Mouse (Mus musculus) spleen, adult 2 months (tissue): Measurements from ENCODE around the gene Gm10964. TPM values are rescaled to one million over a fixed set of nuclear protein-coding genes. Genes with fewer than 3 reads are reported as not detected.

Experiments
- DNase-seq, 2 experiments: peaks; one replicate each; pipeline versions ENCODE4 v3.0.0 to v3.0.0-alpha.2; 2012 to 2021; ENCODE audit warnings: low spot score in 2 of 2, low read depth in 1 of 2
- H3K27ac ChIP-seq: fragments of 200-500 bp; 2 replicates; pipeline ENCODE4 v1.5.1; 2012; ENCODE audit warnings: low read length, inconsistent platforms; ENCODE audit not compliant: insufficient read depth
- H3K27me3 ChIP-seq: fragments of 200-500 bp; 2 replicates; pipeline ENCODE4 v1.6.1; 2012; ENCODE audit warnings: mild to moderate bottlenecking, moderate library complexity, low read length, inconsistent platforms; ENCODE audit not compliant: control insufficient read depth, insufficient read depth
- H3K36me3 ChIP-seq: fragments of 200-500 bp; 2 replicates; pipeline ENCODE4 v1.6.1; 2012; ENCODE audit warnings: mild to moderate bottlenecking, low read length, inconsistent platforms; ENCODE audit not compliant: control insufficient read depth, insufficient read depth
- H3K4me1 ChIP-seq: fragments of 200-500 bp; 2 replicates; pipeline ENCODE4 v1.6.1; 2011; ENCODE audit warnings: inconsistent platforms; ENCODE audit not compliant: control insufficient read depth, insufficient read depth, insufficient read length
- H3K4me3 ChIP-seq: fragments of 200-500 bp; 2 replicates; pipeline ENCODE4 v1.5.1; 2011; ENCODE audit warnings: mild to moderate bottlenecking, inconsistent platforms; ENCODE audit not compliant: insufficient read depth, insufficient read length; ENCODE audit errors: extremely low read depth
- CTCF ChIP-seq: fragments of 200-500 bp; IDR thresholded peaks from 2 replicates; pipeline ENCODE4 v1.5.1; 2011; ENCODE audit warnings: mild to moderate bottlenecking, inconsistent platforms; ENCODE audit not compliant: insufficient read depth, insufficient read length, insufficient replicate concordance; ENCODE audit errors: extremely low read depth
- POLR2A ChIP-seq: fragments of 200-500 bp; IDR thresholded peaks from 2 replicates; pipeline ENCODE4 v1.6.1; 2011; ENCODE audit warnings: low read depth, low read length, inconsistent platforms
- WGBS: fragments of 180-500 bp; shearing (Covaris S2); methylation state at CpG from one replicate; pipeline ENCODE4 v1.1.7; 2018; 5-methylcytosine and 5-hydroxymethylcytosine counted together
- polyA plus RNA-seq: library from polyadenylated mRNA; depleted of rRNA; stranded (reverse); fragments of >200 nt; gene quantifications from 2 replicates; pipeline ENCODE4 v1.2.3, GENCODE M21; 2012

The Gm10964 gene
- polyA plus RNA-seq, 1 experiment = not detected

DNA sequence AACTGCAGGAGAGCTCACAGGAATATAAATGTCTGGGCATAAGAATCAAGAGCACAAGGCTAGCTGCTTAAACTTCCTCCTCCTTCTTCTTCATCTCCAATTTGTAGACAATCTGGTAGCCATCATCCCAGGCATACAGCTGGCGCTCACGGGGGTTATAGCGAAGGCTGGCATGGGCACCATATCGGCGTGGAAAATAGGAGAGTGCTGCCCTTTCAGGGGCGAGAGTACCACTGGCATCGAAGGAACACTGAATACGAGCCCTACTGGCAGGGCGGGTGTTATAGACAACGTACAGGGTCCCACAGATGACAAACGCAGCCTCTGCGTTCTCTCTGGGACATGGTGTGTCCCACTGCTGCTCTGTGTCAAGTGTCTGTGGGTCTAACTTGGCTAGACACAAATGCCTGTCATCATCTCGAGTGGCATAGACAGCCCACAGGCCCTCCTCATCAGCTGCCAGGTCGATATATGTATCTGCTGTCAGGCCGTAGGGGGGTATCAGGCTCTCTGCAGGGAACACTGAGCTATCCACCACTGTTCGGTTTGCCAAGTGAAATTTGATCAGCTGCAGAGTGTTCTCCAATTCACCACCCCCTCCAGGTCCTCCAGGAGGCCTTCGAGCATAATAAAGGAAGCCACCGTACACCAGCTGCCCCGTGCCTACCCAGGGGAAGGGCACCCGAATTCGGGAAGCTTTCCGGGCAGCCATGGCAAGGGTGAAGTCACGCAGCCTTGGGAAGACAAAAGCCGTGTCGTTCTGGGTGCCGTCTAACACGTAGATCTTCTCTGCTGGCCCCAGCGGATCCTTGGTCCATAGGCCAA lies 3.2 kb upstream of the Gm10964 start:
- H3K4me3 ChIP-seq = peak overlapping the region; percentile 16; the same call in 1 of the 2 replicates
- DNase-seq = no peak
- no peaks in the 10 kb centered on the region for H3K27me3 ChIP-seq
- 93% methylated on average over 28 of the region's 28 CpGs for WGBS
- H3K27ac ChIP-seq = no peak overlapping the region
- no peaks in the 10 kb centered on the region for H3K36me3 ChIP-seq
- peaks cover 9% of the 10 kb centered on the region; the same call in 1 of the 2 replicates for H3K4me1 ChIP-seq
- TF ChIP-seq POLR2A = no peak
- TF ChIP-seq CTCF = no peak

DNA sequence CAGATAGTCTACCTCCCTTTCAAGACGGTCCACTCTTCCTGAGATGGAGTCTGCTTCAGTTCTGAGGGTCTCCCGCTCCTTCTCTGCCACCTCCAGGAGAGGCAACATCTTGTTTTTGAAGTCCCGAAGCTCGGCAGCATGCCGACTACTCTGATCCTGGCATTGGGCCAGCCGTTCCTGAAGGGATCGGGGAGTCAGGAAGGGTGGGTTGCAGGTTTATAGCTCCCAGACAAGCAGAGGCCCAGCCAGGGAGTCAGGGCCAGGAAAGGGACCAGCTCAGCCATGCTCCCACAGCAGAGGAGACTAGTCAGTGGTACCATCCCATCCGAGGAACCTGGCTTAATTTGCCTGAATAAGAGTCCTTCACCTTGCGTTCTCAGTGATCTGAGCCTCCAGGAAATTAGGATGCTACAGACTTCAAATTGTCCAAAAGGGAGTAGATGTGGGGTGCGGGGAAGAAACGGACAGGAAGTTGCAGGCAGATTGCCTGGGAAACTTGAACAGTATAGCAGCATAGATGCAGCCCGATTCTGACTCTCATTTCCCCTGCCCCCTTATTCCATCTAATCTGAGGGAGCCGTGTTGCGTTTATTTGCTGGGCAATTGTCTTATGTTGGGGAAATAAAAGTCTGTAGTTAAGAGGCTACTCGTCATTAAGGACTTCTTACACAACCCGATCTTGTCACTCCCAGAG lies 2.0 kb upstream of the Gm10964 start:
- peaks cover under 1% of the 10 kb centered on the region; the same call in 1 of the 2 replicates for H3K36me3 ChIP-seq
- H3K27ac ChIP-seq = peak overlapping the region; percentile 4; the same call in 1 of the 2 replicates
- no peaks in the 10 kb centered on the region for H3K27me3 ChIP-seq
- DNase-seq = no peak
- TF ChIP-seq POLR2A = no peak
- TF ChIP-seq CTCF = no peak
- 81% methylated on average over 16 of the region's 16 CpGs for WGBS
- H3K4me3 ChIP-seq = no peak overlapping the region; the same call in 1 of the 2 replicates
- H3K4me1 ChIP-seq = peaks cover 9% of the 10 kb centered on the region; the same call in 1 of the 2 replicates

DNA sequence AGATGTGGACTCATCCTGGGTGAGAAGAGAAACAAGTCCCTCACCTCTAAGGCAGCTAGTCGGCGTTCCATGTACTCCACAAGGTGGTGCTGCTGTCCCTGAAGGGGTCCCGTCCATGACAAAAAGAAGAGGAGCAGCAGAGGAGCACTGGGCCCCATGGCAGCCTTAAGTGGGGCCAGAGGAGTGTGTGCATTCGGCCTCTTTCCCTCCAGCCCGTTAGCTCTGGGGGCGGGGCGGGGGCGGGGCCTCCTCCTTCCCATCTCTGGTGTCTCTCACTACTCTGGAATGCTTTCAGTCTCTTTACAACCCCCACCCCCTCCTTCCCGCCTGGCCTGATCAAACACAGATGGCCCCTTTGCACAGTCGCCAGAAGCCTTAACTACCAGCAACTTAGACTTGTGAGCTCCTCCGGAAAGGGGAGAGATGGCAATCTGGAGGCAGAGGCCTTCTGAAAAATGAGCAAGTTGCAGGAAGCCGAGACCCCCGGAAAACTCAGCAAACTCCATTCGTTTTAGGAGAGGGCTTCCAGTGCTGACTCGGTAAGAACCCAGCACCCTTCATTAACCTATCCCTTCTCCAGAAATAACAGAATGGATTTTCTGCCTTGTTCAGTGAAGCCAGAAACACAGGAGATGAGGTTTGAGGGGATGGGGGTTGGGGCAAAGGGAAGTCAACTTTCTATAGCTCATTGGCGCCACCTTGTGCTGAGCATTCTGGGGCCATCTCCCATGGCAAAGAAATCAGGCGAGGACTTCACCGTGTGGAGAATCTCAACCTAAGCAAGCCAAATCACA lies 1.2 kb upstream of the Gm10964 start, which contains the start of gene Olfml3:
TSS of gene Olfml3 (minus strand) at position 224 of the 794 bp plus-strand sequence.
- H3K27me3 ChIP-seq = no peaks in the 10 kb centered on the region
- H3K36me3 ChIP-seq = peaks cover 2% of the 10 kb centered on the region; the same call in 1 of the 2 replicates
- 4% methylated on average over 18 of the region's 18 CpGs for WGBS
- H3K4me1 ChIP-seq = peaks cover 9% of the 10 kb centered on the region; the same call in 1 of the 2 replicates
- DNase-seq = peak; percentile 65 to 86
- peak within 1 kb of the TSS; percentile 38 for H3K27ac ChIP-seq
- peak within 1 kb of the TSS; percentile 41 for H3K4me3 ChIP-seq
- no peak for TF ChIP-seq POLR2A
- TF ChIP-seq CTCF = peak; percentile 80

DNA sequence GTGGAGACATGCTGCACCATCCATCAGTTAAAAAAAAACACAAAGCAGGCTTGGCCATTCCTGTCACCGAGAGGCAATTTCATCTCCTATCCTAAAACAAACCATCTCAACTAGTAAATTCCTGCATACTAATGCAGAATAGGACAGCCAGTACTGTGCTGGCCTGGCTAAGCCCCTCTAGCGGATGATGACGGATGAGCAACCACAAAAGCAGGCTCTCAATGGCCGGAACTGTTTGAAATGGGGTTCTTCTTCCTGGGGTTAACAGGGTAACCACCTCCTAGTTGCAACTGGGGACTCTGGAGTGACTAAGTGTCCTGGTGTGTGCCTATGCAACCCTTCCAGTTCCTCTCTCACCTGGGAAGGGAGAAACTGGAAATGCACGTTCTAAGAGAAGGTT lies 1.2 kb downstream of the Gm10964 start:
- H3K36me3 ChIP-seq = peaks cover 21% of the 10 kb centered on the region
- 70% methylated on average over 5 of the region's 5 CpGs for WGBS
- peaks cover 18% of the 10 kb centered on the region for H3K4me1 ChIP-seq

DNA sequence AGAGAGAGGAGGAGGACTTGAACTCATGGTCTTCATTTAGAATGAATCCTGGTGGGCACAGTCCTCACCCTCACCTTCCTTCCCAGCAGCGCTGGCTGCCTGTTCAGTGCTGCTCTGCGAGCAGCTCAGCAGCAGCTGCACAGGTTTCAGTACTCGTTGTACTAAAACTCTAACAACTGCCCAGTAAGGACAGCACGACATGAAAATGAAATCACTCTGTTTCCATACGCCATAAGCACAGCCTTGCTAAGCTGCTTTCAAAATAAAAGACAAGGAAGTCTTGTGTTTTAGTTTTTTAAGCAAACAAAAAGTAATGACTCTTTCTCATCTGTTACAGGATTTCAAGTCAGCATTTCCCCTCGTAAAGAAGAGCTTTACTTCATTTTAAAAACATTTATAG lies 4.0 kb downstream of the Gm10964 start:
- no peak for DNase-seq
- H3K4me1 ChIP-seq = peaks cover 21% of the 10 kb centered on the region
- H3K27ac ChIP-seq = peak overlapping the region; percentile 45; the same call in 1 of the 2 replicates
- no peak overlapping the region for H3K4me3 ChIP-seq
- peaks cover 34% of the 10 kb centered on the region for H3K36me3 ChIP-seq
- 50% methylated on average over 6 of the region's 6 CpGs for WGBS
- TF ChIP-seq CTCF = no peak
- no peak for TF ChIP-seq POLR2A
- H3K27me3 ChIP-seq = no peaks in the 10 kb centered on the region

More for the DNA sequence above, 1.2 kb downstream of the Gm10964 start:
- H3K27ac ChIP-seq = no peak overlapping the region
- TF ChIP-seq CTCF (no peak), POLR2A (no peak)
- H3K4me3 ChIP-seq = no peak overlapping the region
- H3K27me3 ChIP-seq = no peaks in the 10 kb centered on the region
- DNase-seq = no peak
